Mouse (Mus musculus): ENCODE results near the gene Mroh7. TPM values are rescaled to one million over a fixed set of nuclear protein-coding genes. Genes with fewer than 3 reads are reported as not detected.

Mroh7 gene
- total RNA-seq, 1 experiment, result 0.45 TPM

DNA sequence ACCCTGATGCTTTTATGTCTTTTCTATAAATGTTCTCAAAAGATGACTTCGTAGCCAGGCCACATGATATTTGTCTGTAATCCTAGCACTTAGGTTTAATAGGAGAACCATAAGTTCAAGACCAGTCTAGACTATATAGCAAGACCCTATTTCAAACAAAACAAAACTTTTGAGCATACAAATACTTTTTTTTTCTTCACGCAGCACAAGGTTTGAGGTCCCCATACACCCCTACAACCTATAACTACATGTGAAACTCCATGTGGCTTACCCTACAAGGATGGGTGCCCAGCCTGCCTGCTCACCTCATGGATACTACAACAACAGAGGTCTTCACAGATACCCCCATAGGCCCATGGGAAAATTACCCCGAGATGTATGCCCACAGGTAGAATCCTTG is 51.6 kb downstream of the Mroh7 start:
- H3K9ac ChIP-seq (ENCODE audit: insufficient read depth, low read depth, low read length, poor library complexity, severe bottlenecking), result no peak overlapping the region
- H3K4me3 ChIP-seq (ENCODE audit: insufficient read depth in 1 of 2, low read depth in 1 of 2, low read length in 2 of 2, poor library complexity in 1 of 2, severe bottlenecking in 1 of 2), result no peak overlapping the region
- H3K9me3 ChIP-seq (ENCODE audit: control insufficient read depth, insufficient read depth, low read depth, low read length), result no peaks in the 10 kb centered on the region
- H3K27ac ChIP-seq (ENCODE audit: insufficient read depth, low read depth, low read length, poor library complexity, severe bottlenecking), result no peak overlapping the region
- H3K36me3 ChIP-seq (ENCODE audit: control insufficient read depth, insufficient read depth, low read length, poor library complexity, severe bottlenecking), result peaks cover 21% of the 10 kb centered on the region
- no peak for TF ChIP-seq ZC3H11A (IDR thresholded peaks at IDR 0.05; ENCODE audit: borderline replicate concordance, low read depth, low read length)
- TF ChIP-seq ZNF384 (IDR thresholded peaks at IDR 0.05; ENCODE audit: low read depth, low read length), result no peak
- TF ChIP-seq CHD2 (IDR thresholded peaks at IDR 0.05; ENCODE audit: low read depth, low read length), result no peak
- no peak for TF ChIP-seq HCFC1 (IDR thresholded peaks at IDR 0.05; ENCODE audit: borderline replicate concordance, insufficient read depth, low read length)
- TF ChIP-seq MAFK (IDR thresholded peaks at IDR 0.05; ENCODE audit: insufficient read depth, low read depth, low read length), result no peak
- H3K4me1 ChIP-seq (ENCODE audit: control insufficient read depth in 2 of 2, insufficient read depth in 2 of 2, low read length in 2 of 2, poor library complexity in 1 of 2), result peaks cover 0 to 5% of the 10 kb centered on the region in 2 experiments; a peak in 3 of 4 replicates
- in situ Hi-C loops (cut with MboI; ENCODE audit: low sequenced_read_pairs in 2 of 2, unreplicated experiment in 2 of 2), result no loop called here
- no peak for DNase-seq (ENCODE audit: low read depth, low spot score)

DNA sequence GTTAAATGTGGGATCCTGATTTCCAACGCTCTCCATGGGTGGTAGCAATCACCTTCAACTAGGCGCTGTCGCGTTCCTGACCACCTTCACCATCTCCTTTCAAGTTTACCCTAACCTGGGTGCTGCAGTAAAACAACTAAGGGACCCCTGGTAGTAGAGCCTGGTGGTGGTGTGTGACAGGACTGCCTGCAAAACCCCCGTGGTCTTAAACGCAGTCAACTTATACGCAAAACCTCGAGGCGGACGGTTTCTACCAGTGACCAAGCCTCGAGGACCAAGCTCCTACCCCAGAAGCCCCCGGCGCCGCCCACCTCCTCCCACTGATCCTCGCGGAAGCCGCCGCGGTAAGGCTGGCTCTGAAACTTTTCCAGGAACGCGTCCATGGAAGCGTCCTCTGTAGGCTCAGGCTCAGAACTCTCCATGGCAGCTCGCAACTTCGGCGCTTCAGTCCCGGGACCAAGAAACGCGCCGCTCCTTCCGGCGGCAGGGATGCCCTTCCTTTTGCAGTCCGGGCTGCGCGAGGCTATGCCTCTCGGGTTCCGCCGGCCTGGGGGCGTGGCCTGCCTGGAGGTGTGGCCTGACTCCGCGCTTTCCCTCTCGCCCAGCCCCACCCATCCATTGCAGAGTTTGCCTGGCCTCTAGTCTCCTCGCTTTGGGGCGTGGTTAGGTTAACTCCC is 52.1 kb downstream of the Mroh7 start, which contains the start of gene Ttc4:
Gene Ttc4, minus strand, starts transcription at position 503 of the 677 bp plus-strand sequence.
- H3K27ac ChIP-seq (ENCODE audit: insufficient read depth, low read depth, low read length, poor library complexity, severe bottlenecking), result no peak within 1 kb of the TSS

DNA sequence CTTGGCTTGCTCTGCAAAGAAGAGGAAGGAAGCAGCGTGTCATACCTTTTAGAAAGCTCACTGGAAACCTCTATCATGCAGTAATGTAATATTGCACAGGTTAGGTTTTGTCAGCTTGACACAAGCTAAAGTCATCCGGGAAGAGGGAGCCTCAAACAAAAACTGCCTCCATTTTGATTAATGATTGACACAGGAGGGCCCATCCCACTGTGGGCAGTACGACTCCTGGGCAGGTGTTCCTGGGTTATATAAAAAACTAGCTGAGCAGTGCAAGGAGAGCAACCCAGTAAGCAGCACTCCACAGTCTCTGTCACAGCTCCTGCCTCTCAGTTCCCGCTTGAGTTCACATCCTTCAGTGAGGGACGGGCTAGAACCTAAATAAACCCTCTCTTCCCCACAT is 54.0 kb downstream of the Mroh7 start:
- in situ Hi-C loops (cut with MboI; ENCODE audit: low sequenced_read_pairs in 2 of 2, unreplicated experiment in 2 of 2), result no loop called here
- H3K4me1 ChIP-seq (ENCODE audit: control insufficient read depth in 2 of 2, insufficient read depth in 2 of 2, low read length in 2 of 2, poor library complexity in 1 of 2), result peaks cover 0 to 5% of the 10 kb centered on the region in 2 experiments; a peak in 3 of 4 replicates
- TF ChIP-seq MAFK (IDR thresholded peaks at IDR 0.05; ENCODE audit: insufficient read depth, low read depth, low read length), result no peak
- TF ChIP-seq ZNF384 (IDR thresholded peaks at IDR 0.05; ENCODE audit: low read depth, low read length), result no peak
- TF ChIP-seq ZC3H11A (IDR thresholded peaks at IDR 0.05; ENCODE audit: borderline replicate concordance, low read depth, low read length), result no peak
- TF ChIP-seq HCFC1 (IDR thresholded peaks at IDR 0.05; ENCODE audit: borderline replicate concordance, insufficient read depth, low read length), result no peak
- no peak for TF ChIP-seq CHD2 (IDR thresholded peaks at IDR 0.05; ENCODE audit: low read depth, low read length)
- no peak overlapping the region for H3K27ac ChIP-seq (ENCODE audit: insufficient read depth, low read depth, low read length, poor library complexity, severe bottlenecking)
- peaks cover 31% of the 10 kb centered on the region for H3K36me3 ChIP-seq (ENCODE audit: control insufficient read depth, insufficient read depth, low read length, poor library complexity, severe bottlenecking)
- no peak for DNase-seq (ENCODE audit: low read depth, low spot score)
- no peaks in the 10 kb centered on the region for H3K9me3 ChIP-seq (ENCODE audit: control insufficient read depth, insufficient read depth, low read depth, low read length)
- H3K9ac ChIP-seq (ENCODE audit: insufficient read depth, low read depth, low read length, poor library complexity, severe bottlenecking), result no peak overlapping the region
- no peak overlapping the region for H3K4me3 ChIP-seq (ENCODE audit: insufficient read depth in 1 of 2, low read depth in 1 of 2, low read length in 2 of 2, poor library complexity in 1 of 2, severe bottlenecking in 1 of 2)

More for the DNA sequence above, 52.1 kb downstream of the Mroh7 start, which contains the start of gene Ttc4:
- in situ Hi-C loops (cut with MboI; ENCODE audit: low sequenced_read_pairs in 2 of 2, unreplicated experiment in 2 of 2), result no loop called here
- DNase-seq (ENCODE audit: low read depth, low spot score), result peak; percentile 89
- Histone ChIP-seq H3K4me3 (ENCODE audit: insufficient read depth in 1 of 2, low read depth in 1 of 2, low read length in 2 of 2, poor library complexity in 1 of 2, severe bottlenecking in 1 of 2) (peak within 1 kb of the TSS; percentile 84 to 98), H3K36me3 (ENCODE audit: control insufficient read depth, insufficient read depth, low read length, poor library complexity, severe bottlenecking) (peaks cover 24% of the 10 kb centered on the region), H3K4me1 (ENCODE audit: control insufficient read depth in 2 of 2, insufficient read depth in 2 of 2, low read length in 2 of 2, poor library complexity in 1 of 2) (peaks cover 0 to 5% of the 10 kb centered on the region in 2 experiments; a peak in 3 of 4 replicates), H3K9ac (ENCODE audit: insufficient read depth, low read depth, low read length, poor library complexity, severe bottlenecking) (peak within 1 kb of the TSS; percentile 96), H3K9me3 (ENCODE audit: control insufficient read depth, insufficient read depth, low read depth, low read length) (no peaks in the 10 kb centered on the region)
- TF ChIP-seq HCFC1 (IDR thresholded peaks at IDR 0.05; ENCODE audit: borderline replicate concordance, insufficient read depth, low read length), result peak; percentile 85
- TF ChIP-seq MAFK (IDR thresholded peaks at IDR 0.05; ENCODE audit: insufficient read depth, low read depth, low read length), result no peak

DNA sequence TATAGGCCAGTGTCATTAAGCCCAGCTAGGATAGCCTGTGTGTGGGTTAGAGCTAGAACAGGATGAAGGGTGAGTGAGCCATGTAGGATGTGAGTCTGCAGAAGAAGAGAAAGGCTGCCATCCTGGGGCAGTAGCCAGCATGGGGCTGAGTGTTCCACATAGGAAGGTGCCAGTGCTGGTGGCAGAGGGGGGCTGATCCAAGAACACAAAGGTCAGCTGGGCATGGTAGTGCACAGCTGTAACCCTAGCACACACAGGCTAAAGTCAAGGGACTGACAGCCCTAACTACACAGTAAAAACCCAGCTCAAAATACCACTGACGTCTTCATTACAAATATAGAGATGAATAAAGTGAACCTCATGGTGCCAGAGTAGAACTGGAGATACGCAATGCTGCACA is 64.2 kb downstream of the Mroh7 start:
- in situ Hi-C loops (cut with MboI; ENCODE audit: low sequenced_read_pairs in 2 of 2, unreplicated experiment in 2 of 2), result no loop called here
- Histone ChIP-seq H3K4me3 (ENCODE audit: insufficient read depth in 1 of 2, low read depth in 1 of 2, low read length in 2 of 2, poor library complexity in 1 of 2, severe bottlenecking in 1 of 2) (no peak overlapping the region), H3K9ac (ENCODE audit: insufficient read depth, low read depth, low read length, poor library complexity, severe bottlenecking) (no peak overlapping the region), H3K27ac (ENCODE audit: insufficient read depth, low read depth, low read length, poor library complexity, severe bottlenecking) (no peak overlapping the region), H3K36me3 (ENCODE audit: control insufficient read depth, insufficient read depth, low read length, poor library complexity, severe bottlenecking) (peaks cover 56% of the 10 kb centered on the region), H3K4me1 (ENCODE audit: control insufficient read depth in 2 of 2, insufficient read depth in 2 of 2, low read length in 2 of 2, poor library complexity in 1 of 2) (peaks cover 0 to 5% of the 10 kb centered on the region in 2 experiments; a peak in 2 of 4 replicates), H3K9me3 (ENCODE audit: control insufficient read depth, insufficient read depth, low read depth, low read length) (no peaks in the 10 kb centered on the region)
- no peak for TF ChIP-seq CHD2 (IDR thresholded peaks at IDR 0.05; ENCODE audit: low read depth, low read length)
- TF ChIP-seq MAFK (IDR thresholded peaks at IDR 0.05; ENCODE audit: insufficient read depth, low read depth, low read length), result no peak
- TF ChIP-seq HCFC1 (IDR thresholded peaks at IDR 0.05; ENCODE audit: borderline replicate concordance, insufficient read depth, low read length), result no peak
- no peak for TF ChIP-seq ZNF384 (IDR thresholded peaks at IDR 0.05; ENCODE audit: low read depth, low read length)
- TF ChIP-seq ZC3H11A (IDR thresholded peaks at IDR 0.05; ENCODE audit: borderline replicate concordance, low read depth, low read length), result no peak
- no peak for DNase-seq (ENCODE audit: low read depth, low spot score)

Data from ES-E14 (cell line).